Mouse (Mus musculus): Measurements from ENCODE around the gene Ptgir.

Ptgir gene

DNA sequence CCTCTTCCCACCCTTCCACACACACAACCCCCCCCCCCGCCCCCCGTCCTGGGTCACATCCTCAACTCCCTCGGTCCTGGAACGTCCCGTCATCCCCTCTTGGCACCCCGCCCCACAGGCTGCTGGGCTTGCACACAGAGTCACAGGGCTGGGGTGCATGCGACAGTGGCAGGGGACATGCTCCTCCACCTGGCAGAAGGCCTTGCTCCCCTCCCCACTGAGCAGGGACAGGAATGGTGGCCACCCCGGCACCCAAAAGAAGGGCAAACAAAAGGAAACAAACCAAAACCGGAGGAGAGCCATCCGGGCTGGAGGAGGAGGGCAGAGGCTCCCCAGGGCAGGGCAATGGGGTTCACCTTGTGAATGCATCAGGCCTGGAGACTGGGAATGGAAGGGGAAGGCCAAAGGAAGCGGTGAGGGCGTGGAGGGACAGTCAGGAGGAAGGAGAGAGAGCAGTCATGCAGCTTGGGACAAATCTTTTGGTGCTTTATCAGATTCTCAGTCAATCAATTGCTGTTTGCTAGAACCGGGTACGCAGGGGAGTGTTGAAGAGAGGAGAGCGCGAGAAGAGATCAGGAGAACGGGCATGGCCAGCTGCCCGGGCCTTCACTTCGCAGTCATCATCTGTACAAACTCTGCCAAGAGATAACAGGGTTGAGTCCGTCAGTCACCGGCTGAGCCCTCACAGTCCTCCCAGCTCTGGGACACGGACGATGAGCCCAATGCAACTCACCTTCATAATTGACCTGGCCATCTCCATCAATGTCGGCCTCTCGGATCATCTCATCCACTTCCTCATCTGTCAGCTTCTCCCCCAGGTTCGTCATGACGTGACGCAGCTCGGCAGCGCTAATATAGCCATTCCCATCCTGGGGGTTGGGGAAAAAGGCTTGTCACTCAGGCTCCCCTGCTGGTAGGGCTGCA, 10.3 kb downstream of the Ptgir start:
- no peak for DNase-seq (ENCODE audit: low spot score)

DNA sequence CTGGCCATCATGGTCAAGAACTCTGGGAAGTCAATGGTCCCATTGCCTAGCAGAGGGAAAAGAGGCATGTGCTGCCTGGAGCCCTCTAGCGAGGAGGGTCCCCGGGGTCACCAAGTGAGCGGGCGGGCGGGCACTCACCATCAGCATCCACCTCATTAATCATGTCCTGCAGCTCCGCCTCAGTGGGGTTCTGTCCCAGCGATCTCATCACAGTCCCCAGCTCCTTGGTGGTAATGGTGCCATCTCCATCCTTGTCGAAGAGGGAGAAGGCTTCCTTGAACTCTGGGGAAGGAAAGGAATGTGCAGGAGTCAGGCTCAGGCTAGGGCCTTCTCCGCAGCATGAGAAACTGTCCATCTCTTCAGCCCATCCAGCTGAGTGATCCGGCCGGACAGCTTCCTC, 11.2 kb downstream of the Ptgir start:
- DNase-seq (ENCODE audit: low spot score): no peak

DNA sequence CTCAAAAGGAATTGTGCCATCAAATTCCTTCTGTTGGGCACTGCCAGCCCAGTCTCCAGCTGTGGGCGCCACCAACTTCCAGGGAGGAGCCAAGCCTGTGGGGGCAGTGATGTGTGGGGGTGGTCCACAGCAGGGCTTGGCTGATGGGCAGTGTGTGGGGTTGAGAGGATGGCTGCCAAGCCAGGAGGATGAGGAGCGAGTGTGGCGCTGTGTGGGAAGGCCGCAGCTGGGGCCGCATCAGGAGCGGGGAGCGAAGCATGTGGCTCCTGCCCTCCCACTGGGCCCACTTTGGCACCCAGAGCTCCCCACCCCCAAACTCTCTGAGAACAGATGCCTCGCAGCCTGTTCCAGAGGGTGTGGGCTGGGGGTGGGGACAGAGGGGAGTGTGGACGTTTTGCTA, 11.7 kb downstream of the Ptgir start:
- DNase-seq (ENCODE audit: low spot score): no peak

DNA sequence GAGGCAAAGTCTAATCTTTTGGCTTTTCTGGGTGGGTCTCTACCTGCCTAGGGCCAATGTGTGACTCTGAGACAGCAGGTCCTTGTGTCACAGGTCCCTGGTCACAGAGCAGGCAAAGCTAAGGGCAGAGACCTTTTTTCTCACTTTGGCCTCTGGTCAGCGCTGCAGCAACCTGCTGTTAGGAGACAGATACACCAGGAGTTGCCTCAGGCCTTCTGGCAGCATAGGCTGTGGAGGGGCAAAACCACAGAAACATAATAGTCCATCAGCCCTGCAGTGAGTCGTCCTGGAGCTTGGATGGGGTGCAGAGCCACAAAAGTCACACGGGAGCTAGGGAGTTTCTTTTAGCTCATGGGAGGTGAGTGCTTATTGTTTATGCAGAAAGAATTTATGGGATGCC, 12.4 kb downstream of the Ptgir start:
- no peak for DNase-seq (ENCODE audit: low spot score)

DNA sequence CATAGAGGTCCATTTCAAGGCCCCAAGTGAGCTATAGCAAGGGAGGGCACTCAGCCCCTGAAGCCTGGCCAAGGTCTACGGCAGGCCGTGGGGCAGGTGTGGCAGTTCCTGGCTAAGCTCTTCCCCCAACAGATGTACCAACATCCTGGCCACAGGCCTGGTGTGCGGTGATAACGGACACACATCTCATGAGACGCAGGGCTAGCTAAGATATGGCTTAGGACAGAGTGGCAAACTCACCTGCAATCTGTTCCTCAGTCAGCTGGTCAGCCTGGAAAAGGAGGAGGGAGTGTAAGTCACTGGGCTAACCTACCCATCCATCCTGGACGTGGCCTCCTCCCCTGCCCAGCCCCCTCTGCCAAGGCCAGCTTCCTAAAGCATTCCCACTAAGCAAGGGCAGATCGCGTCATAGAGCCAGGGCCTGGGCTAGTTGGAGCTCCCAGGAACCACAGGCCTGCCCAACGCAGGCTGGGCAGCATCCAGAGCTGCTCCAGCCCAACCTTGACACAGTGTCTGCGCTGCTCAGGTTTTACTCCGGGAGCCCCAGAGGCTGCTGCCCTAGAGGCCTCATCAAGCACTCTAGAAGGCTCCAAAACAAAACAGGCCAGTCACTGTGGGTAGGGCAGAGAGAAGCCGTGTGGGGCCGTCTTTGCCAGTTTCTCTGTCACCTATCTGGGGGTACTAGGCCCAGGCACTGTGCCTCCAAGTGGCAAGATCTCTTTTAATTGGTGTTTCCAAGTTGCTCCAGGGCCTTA, 13.3 kb downstream of the Ptgir start:
- peak; percentile 22 for DNase-seq (ENCODE audit: low spot score)

DNA sequence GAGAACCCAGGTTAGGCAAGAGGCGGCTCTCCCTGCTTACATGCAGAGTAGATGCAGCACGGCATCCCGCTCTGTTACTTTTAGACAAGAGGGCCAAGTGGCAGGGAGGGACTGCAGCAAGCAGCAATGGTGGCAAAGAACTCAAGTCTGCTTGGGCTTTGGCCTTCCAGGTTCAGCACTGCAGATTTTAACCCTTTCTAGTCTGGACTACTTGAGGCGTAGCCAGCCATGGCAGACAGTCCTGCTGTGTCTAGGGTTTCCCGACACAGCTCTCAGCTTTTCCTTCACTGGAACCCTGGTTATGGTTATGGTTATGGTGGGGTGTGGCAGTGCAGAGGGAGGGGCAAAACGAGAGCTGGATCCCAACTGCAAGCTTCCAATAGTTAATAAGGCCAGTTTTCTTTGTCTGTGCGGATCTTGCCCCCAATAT, 13.9 kb downstream of the Ptgir start:
- DNase-seq (ENCODE audit: low spot score): no peak

DNA sequence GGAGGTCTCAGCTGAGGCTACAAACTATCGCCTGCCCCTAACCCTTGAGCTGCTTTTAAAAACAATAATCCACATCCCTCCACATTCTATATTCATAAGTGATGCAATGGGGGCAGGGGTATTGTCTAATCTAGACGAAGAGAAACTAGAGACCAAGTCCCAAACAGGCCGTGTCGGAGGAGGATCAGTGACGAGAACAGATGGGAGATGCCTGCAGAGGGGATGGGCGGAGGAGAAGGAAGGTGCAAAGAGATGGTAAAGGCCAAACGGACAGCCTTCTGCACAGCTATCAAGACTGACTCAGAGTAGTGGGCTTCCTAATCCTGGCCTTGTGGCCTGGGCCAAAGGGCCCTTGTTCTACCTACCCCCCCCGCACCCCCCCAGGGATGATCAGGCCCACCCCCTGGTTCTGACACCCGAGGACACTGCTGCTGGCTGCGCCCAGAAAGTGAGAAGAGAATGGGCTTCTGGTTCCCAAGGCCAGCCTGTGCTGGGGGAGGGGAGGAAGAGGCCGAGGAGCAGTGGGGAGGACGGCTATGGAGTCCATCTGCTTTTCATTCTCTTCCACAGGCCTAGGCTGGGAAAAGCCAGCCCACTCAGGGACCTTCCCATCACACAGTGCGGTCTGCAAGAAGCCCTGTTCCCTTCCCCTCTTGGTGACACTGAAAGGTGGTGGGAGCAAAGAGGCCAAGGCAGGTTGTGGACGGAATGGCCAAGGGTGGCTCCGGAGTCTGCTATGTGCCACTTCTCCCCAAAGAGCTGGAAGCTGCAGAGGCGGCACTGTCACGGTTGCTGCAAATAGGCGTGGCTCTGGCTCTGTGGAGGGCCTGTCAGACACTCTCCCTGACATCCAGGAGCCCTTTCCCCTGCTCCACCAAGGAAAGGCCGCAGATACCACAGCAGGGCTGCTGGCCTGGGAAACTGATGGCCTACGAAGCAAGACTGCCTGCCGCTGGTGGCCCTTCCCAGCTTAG, 14.8 kb downstream of the Ptgir start:
- DNase-seq (ENCODE audit: low spot score): peak; percentile 34

DNA sequence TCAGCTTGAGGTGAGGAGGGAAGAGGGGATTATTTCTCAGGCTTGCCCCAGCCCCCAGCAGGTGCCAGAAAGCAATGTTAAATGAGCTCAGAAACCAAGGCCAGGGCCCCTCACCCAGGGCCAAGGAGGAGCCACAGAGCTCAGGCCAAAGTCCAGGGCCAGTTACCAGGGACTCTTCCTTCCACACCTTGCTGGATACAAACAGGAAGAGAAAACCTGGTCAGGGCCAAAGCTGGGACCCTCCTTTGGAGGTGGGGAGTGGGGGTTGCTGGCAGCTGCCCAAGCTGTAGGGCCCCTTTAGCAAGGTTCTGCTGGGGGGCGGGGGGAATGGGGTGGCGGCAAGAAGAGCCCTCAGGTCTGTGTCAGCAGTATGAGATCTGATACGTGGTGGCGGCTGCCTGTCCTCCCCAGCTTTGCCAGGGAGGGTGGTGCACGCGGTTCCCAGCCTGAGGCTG, 15.6 kb downstream of the Ptgir start:
- DNase-seq (ENCODE audit: low spot score): no peak

DNA sequence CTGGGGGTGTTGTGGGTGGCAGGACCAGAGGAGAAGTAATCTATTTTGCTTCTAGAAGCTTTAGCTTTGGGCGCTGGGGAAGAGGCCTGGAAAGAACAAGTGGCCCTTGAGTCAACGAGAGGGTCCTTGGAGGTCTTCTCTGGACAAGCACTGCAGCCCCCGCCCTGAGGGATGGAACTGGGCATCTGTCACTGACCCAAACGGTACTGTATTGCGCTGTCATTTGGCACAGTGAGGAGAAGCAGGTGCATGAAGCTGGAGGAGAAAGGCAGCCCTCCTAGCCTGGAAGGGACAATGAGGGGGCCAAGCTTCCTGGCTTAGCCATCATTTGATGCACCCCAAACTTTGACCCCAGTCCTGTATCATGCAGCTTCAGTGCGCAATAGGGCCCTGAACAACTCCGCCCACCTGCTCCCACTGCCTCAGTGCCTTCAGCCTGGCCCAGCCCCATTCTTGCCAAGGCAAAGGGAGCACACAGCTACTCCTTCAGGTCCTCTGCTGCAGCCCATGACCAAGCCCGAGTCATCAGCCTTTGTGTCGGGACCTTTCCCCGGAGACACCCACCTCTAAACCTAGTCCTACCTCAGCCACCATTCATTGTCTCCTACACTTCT, 16.2 kb downstream of the Ptgir start:
- peak; percentile 31 for DNase-seq (ENCODE audit: low spot score)

DNA sequence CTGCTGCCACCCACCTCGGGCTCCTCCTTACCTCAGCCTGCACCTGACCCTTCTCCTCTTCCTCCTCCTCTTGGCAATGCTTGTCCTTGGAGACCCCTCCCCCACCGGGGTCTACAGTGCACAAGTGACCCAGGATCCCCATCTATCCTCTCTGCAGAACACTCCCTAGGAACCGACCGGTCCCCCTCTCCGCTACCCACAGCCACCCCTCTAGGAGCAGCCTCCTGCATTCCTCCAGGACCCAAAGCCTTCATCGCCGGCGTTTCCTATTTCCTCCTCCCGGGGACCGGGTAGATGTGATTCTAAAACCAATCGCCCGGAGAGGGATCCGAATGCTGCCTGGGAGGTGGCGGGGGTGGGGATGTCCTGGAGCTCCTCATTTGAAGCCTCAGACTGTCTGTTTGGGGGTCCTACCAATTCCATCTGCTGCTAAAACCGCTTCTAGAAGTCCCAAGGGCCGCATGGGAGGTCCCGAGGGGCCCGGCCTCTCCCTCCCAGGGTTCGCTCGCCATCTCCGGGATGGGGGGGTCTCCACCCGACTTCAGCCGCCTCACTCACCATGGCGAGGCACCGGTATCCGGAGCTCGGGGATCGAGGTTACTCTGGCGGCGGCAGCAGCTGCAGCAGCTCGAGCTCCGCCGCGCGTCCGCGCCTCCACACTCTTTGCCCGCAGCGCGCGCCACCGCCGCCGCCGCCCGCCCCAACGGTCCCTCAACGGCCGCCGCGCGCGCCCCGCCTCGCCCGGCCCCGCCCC, 17.2 kb downstream of the Ptgir start:
- no peak for DNase-seq (ENCODE audit: low spot score)

DNA sequence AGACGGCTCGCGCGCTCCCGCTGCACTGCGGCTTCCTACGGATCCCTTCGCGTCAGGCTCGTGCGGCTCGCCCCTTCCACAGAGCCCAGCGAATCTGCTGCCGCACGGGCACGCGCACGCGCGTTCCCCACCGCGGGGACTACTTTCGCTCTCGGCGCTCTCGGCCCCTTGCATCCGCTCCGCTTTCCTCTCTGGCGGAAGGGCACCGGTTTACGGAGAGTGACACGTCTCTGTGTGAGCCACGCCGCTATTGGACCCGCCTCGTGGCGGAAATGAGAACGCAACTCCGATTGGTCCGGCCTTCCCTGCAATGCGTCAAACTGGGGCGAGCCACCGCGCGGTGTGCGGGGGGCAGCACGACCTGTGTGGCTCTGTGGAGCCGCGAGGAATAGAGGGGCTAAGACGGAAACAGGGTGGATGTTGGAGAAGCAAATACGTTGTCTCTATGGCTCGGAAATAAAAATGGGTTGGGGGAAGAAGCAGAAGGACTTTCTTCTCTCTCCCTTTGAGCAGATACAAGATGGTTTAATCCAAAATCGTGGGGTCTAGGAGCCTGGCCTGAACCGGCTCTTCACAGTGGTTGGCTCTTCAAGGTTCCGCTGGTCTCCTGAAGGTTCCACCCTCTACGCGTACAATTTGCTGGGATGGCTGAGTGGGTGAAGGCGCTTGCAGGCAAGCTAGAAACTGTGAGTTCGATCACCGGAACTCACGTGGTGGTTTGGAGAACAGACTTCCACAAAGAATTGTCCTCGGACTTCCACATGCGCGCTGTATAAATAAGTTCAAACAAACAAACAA, 17.9 kb downstream of the Ptgir start, which contains the start of gene Calm3:
Gene Calm3 (minus strand): TSS at position 78 of the 798 bp plus-strand sequence.
- peak; percentile 100 for DNase-seq (ENCODE audit: low spot score)

DNA sequence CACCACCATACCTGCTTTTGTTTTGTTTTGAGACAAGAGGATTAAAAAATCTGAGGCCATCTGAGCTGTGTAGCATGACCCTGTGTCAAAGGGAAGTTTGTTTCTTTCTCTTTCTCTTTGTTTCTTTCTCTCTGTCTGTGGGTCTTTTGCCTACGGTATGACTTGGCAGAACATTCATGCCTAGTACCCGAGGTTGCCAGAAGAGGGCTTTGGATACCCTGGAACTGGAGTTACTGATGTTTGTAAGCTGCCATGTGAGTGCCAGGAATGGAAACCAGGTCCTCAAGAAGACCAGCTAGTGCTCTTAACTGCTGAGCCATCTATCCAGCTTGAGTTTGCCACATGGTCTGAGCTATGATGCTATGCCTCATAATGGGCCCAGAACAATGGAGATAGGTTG, 22.1 kb downstream of the Ptgir start:
- DNase-seq (ENCODE audit: low spot score): no peak

DNA sequence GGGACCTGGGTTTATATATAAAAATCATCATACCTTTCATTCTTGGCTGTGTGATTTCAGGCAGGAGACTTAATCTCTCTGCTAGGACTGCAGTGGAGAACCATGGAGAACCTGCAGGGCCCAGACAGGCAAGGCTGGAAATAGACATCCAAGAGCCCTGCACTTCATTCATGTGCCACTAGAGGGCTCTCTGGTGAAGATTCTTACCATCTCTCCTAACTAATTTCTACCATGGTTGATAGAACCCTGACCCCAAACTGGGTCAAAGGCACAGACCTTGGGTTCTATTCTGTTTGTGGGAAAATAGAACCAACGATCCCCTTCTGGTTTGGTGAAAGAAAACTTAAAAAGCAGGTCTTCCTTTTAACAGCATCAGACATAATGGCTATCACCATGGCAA, 24.6 kb downstream of the Ptgir start:
- peak; percentile 36 for DNase-seq (ENCODE audit: low spot score)

DNA sequence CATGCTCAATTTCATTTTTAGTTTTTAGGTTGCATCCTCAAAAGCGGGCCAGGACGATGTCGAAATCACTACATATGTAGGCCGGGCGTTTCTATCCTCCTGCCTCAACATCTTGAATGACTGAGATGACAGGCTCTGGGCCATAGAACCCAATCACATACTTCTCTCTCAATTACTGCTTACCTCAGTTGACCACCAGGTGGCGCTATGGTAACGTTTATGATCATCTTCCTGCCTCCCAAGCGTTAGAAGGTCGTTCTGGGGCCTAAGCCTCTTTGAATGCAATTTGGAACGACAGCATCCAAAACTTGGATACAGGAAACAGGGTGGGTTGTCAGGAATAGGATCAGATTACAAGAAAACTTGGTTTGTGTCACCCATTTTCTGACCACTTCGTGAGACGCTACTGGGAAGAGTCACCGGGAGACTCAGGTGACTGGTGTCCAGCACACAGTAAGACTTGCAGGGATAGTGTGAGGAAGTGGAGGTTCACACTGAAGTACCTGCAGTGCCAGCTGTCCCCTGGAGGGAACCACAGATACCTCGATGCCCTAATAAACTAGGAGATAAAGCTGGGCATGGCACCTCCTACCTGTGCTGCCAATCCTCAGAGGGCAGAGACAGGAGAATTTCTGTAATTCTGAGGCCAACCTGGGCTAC, 25.8 kb downstream of the Ptgir start:
- peak; percentile 60 for DNase-seq (ENCODE audit: low spot score)

DNA sequence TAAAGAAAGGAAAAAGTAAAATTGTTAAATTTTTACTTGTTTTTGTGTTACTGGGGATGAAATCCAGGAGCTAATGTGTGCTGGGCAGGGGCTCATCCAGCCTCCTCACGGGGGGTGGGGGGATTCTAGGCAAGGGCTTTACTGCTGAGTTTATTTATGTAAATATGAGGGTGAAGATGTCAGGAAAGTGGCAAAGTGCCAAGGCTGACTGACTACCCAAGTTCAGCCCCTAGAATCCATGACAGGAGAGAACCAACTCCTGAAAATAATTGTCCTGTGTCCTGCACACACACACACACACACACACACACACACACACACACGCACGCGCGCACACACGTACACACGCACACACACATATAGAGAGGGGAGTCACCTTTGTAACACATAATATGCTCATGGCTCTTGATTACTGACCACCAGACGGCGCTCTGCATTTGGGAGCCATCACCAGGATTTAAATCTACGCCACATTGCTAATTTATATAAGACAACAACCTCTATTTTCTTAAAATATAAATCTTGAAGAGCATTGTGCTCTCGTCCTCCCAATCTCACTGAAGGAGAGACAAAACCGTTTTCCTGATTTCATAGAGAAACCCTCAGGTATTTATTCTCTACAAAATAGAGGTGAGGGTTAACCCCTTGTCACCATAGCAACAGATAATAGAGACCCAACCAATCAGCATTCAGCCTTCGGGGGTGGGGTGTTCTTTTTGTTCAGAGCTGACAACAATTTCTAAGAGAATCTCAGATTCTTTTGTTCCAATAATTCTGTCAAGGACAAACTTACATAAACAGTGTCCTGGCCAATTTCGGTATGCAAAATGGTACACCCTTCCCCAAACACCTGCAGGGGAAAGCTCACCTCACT, 26.7 kb downstream of the Ptgir start:
- no peak for DNase-seq (ENCODE audit: low spot score)

DNA sequence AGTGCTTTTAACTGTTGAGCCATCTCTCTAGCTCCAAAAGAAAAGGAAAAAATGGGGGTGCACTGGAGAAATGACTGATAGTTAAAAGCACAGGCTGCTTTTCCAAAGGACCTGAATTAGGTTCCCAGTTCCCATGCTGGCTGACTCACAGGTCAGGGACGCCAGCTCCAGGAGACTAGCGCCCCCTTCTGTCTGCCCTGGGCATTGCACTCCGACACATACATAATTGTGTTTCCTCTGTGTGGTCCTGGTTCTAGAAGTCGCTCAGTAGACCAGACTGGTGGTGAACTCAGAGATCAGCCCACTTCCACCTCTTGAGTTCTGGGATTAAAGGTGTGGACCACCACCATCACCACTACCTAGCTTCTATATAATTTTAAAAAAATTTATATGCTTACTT, 31.0 kb downstream of the Ptgir start:
- DNase-seq (ENCODE audit: low spot score): no peak

DNA sequence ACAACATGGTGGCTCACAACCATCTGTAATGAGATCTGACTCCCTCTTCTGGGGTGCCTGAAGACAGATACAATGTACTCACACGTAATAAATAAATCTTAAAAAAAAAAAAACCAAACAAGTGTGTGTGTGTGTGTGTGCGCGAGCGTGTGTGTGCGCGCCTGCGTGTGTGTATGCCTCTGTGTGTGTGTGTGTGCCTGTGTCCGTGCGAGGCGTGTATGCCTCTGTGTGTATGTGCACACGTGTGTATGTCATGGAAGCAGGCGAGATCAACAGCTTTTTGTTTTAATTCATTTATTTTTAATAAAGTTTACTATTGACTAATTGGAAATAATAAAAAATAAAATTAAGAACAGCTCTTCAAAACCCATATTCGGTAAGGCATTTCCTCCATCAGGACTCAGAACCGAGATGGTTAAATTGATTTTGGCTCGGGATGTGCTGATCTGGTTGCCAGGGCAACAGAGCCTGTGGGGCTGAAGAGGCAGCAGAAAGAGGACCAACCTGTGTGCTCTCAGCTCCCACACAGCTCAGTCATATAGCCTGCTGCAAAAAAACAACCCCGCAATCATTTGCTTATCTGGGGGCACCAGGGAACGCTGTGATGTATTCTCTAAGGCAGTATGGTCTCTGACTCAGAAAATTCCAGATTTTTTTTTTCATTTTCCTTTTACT, 32.0 kb downstream of the Ptgir start:
- no peak for DNase-seq (ENCODE audit: low spot score)

DNA sequence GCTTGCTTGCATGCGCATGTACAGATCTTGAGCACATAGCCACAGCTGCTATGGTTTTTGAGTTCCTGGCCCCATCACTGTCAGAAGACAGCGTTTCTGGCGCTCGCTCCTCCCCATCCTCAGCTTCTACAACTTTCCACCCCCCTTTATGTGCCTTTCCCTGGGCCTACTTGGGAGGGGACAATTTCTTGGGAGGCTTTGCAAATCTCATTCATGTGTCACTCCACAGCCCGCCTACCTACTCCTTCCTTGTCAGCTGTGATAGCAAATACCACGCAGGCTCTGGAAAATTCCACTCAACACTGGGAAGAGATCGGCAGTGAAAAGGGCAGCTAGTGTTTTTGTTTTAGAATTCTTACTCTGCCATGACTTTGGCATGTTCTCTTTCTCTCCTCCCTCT, 34.0 kb downstream of the Ptgir start:
- no peak for DNase-seq (ENCODE audit: low spot score)
